In the genomic region with DNA sequence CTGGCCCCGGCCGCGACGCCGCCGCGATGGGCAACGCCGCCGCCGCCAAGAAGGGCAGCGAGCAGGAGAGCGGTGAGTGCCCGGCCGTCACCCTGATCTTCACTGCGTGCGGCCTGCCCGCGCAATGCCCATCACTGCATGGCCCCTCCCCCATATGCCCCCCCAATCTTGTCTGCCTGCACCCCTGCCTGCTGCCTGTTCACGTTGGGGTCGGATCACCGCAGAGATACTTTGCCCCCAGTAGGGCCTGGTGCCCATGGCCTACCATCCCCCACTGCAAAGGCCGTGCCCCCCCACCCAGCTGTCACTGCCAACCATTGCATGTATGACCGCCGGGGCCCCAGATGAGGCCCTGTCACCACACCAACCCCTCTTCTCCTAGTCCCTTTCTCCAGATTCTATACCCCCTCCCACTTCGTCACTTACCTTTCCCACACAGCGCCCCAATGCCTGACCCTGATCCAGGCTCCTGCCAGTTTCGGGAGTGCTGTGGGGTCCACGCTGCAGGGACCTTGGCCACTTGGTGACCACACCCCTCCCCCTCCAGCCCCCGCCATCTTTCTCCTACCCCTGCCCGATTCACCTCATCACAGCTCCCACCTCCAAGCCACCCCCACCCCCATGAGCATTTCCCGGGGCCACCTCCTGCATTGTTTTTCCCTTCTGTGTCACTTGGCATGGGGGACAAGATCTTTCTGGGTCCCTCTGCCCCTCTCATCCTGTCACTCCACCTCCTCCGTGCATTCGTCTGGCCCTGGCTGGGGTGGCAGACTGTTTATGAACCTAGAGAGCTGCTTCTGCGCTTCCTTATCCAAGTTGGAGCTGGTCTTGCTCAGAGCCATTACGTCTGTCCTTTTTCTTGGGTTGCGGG, we compare ENCODE assay signal across 8 mouse cellular contexts. TPM values are rescaled to one million over a fixed set of nuclear protein-coding genes. Genes with fewer than 3 reads are reported as not detected.
DNase-seq lines count a peak whose midpoint lies in the region; ATAC-seq and TF ChIP-seq lines count a peak whose summit lies in the region.
"Had no signal": no experiment of that assay in that cellular context is flagged by ENCODE, and none has a peak within 500 bp of the region (broad histone marks: within the 10 kb centered on the region; RNA-seq: fewer than 3 reads in every experiment).

No protein-coding gene starts in this region.

- TF ChIP-seq CTCF in left cerebral cortex, adult 2 months (IDR thresholded peaks at IDR 0.05): no peak

- intact Hi-C loops in left cerebral cortex, adult 2 months (cut with DNase I): no loop called here

- peak overlapping the region; percentile 94 for H3K9ac ChIP-seq in embryonic facial prominence, embryonic 12.5 days
- peak overlapping the region; percentile 78 for H3K9ac ChIP-seq in intestine, embryonic 14.5 days (ENCODE audit: low read length)
- H3K9ac ChIP-seq in midbrain, embryonic 12.5 days (replicated peaks): peak overlapping the region; percentile 87

- H3K36me3 ChIP-seq in embryonic facial prominence, embryonic 12.5 days: peaks cover 19% of the 10 kb centered on the region
- peaks cover 22% of the 10 kb centered on the region for H3K36me3 ChIP-seq in intestine, embryonic 14.5 days (ENCODE audit: control insufficient read depth, insufficient read depth, low read length)
- peaks cover 12% of the 10 kb centered on the region for H3K36me3 ChIP-seq in midbrain, embryonic 12.5 days

- DNase-seq in left cerebral cortex, adult 2 months (ENCODE audit: extremely low spot score in 1 of 2, low spot score in 2 of 2): no peak
- DNase-seq in left cerebral cortex, adult 18-20 months (ENCODE audit: low spot score in 2 of 2): no peak
- DNase-seq in ZHBTc4 (ENCODE audit: low read depth, low spot score): peak; percentile 18
- no peak for DNase-seq in intestine, embryonic 14.5 days (ENCODE audit: low spot score)
- no peak for DNase-seq in urinary bladder, postnatal 10 days (ENCODE audit: low spot score)

- no peaks in the 10 kb centered on the region for H3K27me3 ChIP-seq in embryonic facial prominence, embryonic 12.5 days
- H3K27me3 ChIP-seq in intestine, embryonic 14.5 days (replicated peaks; ENCODE audit: control insufficient read depth, insufficient read depth, low read length): no peaks in the 10 kb centered on the region
- no peaks in the 10 kb centered on the region for H3K27me3 ChIP-seq in midbrain, embryonic 12.5 days

- ATAC-seq in embryonic facial prominence, embryonic 12.5 days (ENCODE audit: insufficient number of reproducible peaks, insufficient read depth, low FRiP score, low TSS enrichment): no peak; the same call in 1 of the 2 replicates
- ATAC-seq in intestine, embryonic 14.5 days (replicated peaks; ENCODE audit: low FRiP score, low TSS enrichment, low read depth): peak; percentile 28
- no peak; the same call in none of the 2 replicates for ATAC-seq in midbrain, embryonic 12.5 days (ENCODE audit: low FRiP score, low read depth)

- H3K27ac ChIP-seq in left cerebral cortex, adult 2 months: peak overlapping the region; percentile 81
- peak overlapping the region; percentile 69 for H3K27ac ChIP-seq in embryonic facial prominence, embryonic 12.5 days
- peak overlapping the region; percentile 51 for H3K27ac ChIP-seq in intestine, embryonic 14.5 days (ENCODE audit: low read depth)
- H3K27ac ChIP-seq in midbrain, embryonic 12.5 days (replicated peaks): peak overlapping the region; percentile 77

- H3K9me3 ChIP-seq in embryonic facial prominence, embryonic 12.5 days: no peaks in the 10 kb centered on the region
- no peaks in the 10 kb centered on the region for H3K9me3 ChIP-seq in intestine, embryonic 14.5 days (ENCODE audit: control insufficient read depth, low read length)
- no peaks in the 10 kb centered on the region for H3K9me3 ChIP-seq in midbrain, embryonic 12.5 days

- WGBS in embryonic facial prominence, embryonic 12.5 days: 3% methylated on average over 37 of the region's 37 CpGs
- WGBS in intestine, embryonic 14.5 days: 2% methylated on average over 37 of the region's 37 CpGs
- WGBS in midbrain, embryonic 12.5 days: 3% methylated on average over 37 of the region's 37 CpGs

- H3K4me1 ChIP-seq in embryonic facial prominence, embryonic 12.5 days: peaks cover 32% of the 10 kb centered on the region
- peaks cover 27% of the 10 kb centered on the region for H3K4me1 ChIP-seq in intestine, embryonic 14.5 days (replicated peaks; ENCODE audit: control insufficient read depth, insufficient read depth, low read length)
- peaks cover 37% of the 10 kb centered on the region for H3K4me1 ChIP-seq in midbrain, embryonic 12.5 days

- peak overlapping the region; percentile 64 for H3K4me3 ChIP-seq in left cerebral cortex, adult 2 months
- H3K4me3 ChIP-seq in embryonic facial prominence, embryonic 12.5 days: peak overlapping the region; percentile 95
- peak overlapping the region; percentile 87 for H3K4me3 ChIP-seq in intestine, embryonic 14.5 days (ENCODE audit: low read depth, low read length)
- H3K4me3 ChIP-seq in midbrain, embryonic 12.5 days: peak overlapping the region; percentile 95

- peak overlapping the region; percentile 98 for H3K4me2 ChIP-seq in embryonic facial prominence, embryonic 12.5 days (replicated peaks)
- H3K4me2 ChIP-seq in intestine, embryonic 14.5 days (ENCODE audit: low read length): peak overlapping the region; percentile 95
- peak overlapping the region; percentile 98 for H3K4me2 ChIP-seq in midbrain, embryonic 12.5 days (replicated peaks)

RNA-seq across cellular contexts. Expression of a gene that starts 0.6 kb away (rescaled TPM):
- total RNA-seq in left cerebral cortex, adult 2 months (2021): 100 to 1,000 TPM; 236 to 250 TPM
- 100 to 1,000 TPM; 259 to 269 TPM for total RNA-seq in left cerebral cortex, adult 18-20 months (2021)
- polyA plus RNA-seq in embryonic facial prominence, embryonic 12.5 days (2016; fragmentation: Nextera tagmentation; extraction: Ambion mirVana): 191 and 206 TPM in 2 replicates
- 97.9 and 105 TPM in 2 replicates for polyA plus RNA-seq in intestine, embryonic 14.5 days (2014; fragmentation: Nextera tagmentation; extraction: Ambion mirVana)
- 193 and 207 TPM in 2 replicates for polyA plus RNA-seq in midbrain, embryonic 12.5 days (2016; fragmentation: Nextera tagmentation; extraction: Ambion mirVana)

RNA-seq across cellular contexts. Expression of a gene that starts 18.1 kb away (rescaled TPM):
- under 1 TPM; 0.35 to 0.66 TPM for total RNA-seq in left cerebral cortex, adult 2 months (2021)
- under 1 TPM; 0.37 to 0.42 TPM for total RNA-seq in left cerebral cortex, adult 18-20 months (2021)
- 54.4 and 55.0 TPM in 2 replicates for polyA plus RNA-seq in embryonic facial prominence, embryonic 12.5 days (2016; fragmentation: Nextera tagmentation; extraction: Ambion mirVana)
- 64.8 and 70.9 TPM in 2 replicates for polyA plus RNA-seq in intestine, embryonic 14.5 days (2014; fragmentation: Nextera tagmentation; extraction: Ambion mirVana)
- polyA plus RNA-seq in midbrain, embryonic 12.5 days (2016; fragmentation: Nextera tagmentation; extraction: Ambion mirVana): 58.8 and 62.8 TPM in 2 replicates

RNA-seq across cellular contexts. Expression of a gene that starts 18.4 kb away (rescaled TPM):
- total RNA-seq in left cerebral cortex, adult 2 months (2021): under 1 TPM; 0.44 to 0.63 TPM
- under 1 TPM; 0.53 to 0.66 TPM for total RNA-seq in left cerebral cortex, adult 18-20 months (2021)
- polyA plus RNA-seq in embryonic facial prominence, embryonic 12.5 days (2016; fragmentation: Nextera tagmentation; extraction: Ambion mirVana): 0.47 and 0.79 TPM in 2 replicates
- 0.23 and 0.37 TPM in 2 replicates for polyA plus RNA-seq in intestine, embryonic 14.5 days (2014; fragmentation: Nextera tagmentation; extraction: Ambion mirVana)
- 0.76 and 0.88 TPM in 2 replicates for polyA plus RNA-seq in midbrain, embryonic 12.5 days (2016; fragmentation: Nextera tagmentation; extraction: Ambion mirVana)

RNA-seq across cellular contexts. Expression of a gene that starts 24.1 kb away (rescaled TPM):
- 10 to 100 TPM; 39.3 to 43.7 TPM for total RNA-seq in left cerebral cortex, adult 2 months (2021)
- 10 to 100 TPM; 45.1 to 45.4 TPM for total RNA-seq in left cerebral cortex, adult 18-20 months (2021)
- polyA plus RNA-seq in embryonic facial prominence, embryonic 12.5 days (2016; fragmentation: Nextera tagmentation; extraction: Ambion mirVana): 11.6 and 14.1 TPM in 2 replicates
- polyA plus RNA-seq in intestine, embryonic 14.5 days (2014; fragmentation: Nextera tagmentation; extraction: Ambion mirVana): 15.4 and 17.6 TPM in 2 replicates
- 7.7 and 9.7 TPM in 2 replicates for polyA plus RNA-seq in midbrain, embryonic 12.5 days (2016; fragmentation: Nextera tagmentation; extraction: Ambion mirVana)

RNA-seq across cellular contexts. Expression of a gene that starts 27.9 kb away (rescaled TPM):
- under 1 TPM in 1 of 2 experiments, not detected in 1; 0.41 TPM for total RNA-seq in left cerebral cortex, adult 2 months (2021)
- under 1 TPM; 0.42 to 0.53 TPM for total RNA-seq in left cerebral cortex, adult 18-20 months (2021)
- polyA plus RNA-seq in embryonic facial prominence, embryonic 12.5 days (2016; fragmentation: Nextera tagmentation; extraction: Ambion mirVana): 1.9 and 2.0 TPM in 2 replicates
- polyA plus RNA-seq in intestine, embryonic 14.5 days (2014; fragmentation: Nextera tagmentation; extraction: Ambion mirVana): 0.39 and 0.66 TPM in 2 replicates
- polyA plus RNA-seq in midbrain, embryonic 12.5 days (2016; fragmentation: Nextera tagmentation; extraction: Ambion mirVana): 0.89 and 1.1 TPM in 2 replicates
- polyA plus RNA-seq: frontal cortex, adult 2 months had no signal
